Mouse (Mus musculus) lung, postnatal 10 days (tissue): ENCODE data around the gene Gm20479.

ENCODE experiments used
- DNase-seq: peaks from one replicate; pipeline ENCODE4 v3.0.0; 2021

Gene Gm20479

DNA sequence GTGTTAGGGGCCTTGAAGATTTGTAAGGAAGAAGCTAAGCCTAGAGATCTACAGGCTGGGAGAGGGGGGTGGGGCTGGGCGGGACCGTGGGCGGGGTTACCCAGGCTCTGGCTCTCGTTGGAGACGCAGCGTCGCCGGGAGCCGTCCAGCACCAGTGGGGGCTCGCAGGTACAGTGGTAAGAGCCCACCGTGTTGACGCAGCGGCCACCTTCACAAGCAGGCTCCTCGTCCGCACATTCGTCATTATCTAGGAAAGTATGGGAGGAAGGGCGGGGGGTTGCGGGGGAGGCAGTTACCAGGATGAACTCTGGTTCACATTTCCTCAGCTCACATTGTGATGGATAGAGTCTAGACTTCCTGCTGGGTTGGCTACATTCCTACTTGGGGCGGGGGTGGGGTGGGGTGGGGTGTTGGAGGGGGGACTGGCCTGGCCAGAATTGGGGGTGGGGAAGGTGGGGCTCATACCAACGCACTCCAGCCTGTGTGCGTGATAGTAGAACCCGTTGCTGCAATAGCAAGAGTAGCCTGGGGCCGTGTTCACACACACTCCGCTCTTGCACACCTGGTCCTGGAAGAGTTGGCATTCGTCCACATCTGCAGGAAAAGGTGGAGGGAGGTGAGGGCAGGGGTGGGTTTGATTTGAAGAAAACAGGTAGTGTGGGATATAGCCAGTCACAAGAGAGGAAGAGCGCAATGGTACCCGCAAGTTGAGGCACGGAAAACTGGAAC is 48.2 kb downstream of the Gm20479 start:
- peak; percentile 50 for DNase-seq

DNA sequence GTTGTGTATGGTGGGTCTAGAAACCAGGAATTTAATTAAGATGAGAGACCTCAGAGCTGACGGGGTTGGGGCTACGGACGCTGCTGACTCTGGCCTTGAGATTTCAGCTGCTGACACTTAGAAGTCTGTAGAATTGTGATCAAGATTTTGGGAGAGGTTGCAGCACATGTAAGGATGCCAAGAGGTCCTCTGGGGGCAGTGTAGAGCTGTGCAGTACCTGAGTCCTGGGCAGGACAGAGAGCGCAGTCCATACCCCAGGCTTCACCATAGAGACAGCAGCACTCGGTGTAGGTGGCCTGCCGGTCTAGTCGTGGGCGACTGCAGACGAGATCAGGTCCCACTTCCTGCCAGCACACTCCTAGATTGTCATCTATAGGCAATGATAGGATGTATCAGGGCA is 49.7 kb downstream of the Gm20479 start:
- DNase-seq: no peak

DNA sequence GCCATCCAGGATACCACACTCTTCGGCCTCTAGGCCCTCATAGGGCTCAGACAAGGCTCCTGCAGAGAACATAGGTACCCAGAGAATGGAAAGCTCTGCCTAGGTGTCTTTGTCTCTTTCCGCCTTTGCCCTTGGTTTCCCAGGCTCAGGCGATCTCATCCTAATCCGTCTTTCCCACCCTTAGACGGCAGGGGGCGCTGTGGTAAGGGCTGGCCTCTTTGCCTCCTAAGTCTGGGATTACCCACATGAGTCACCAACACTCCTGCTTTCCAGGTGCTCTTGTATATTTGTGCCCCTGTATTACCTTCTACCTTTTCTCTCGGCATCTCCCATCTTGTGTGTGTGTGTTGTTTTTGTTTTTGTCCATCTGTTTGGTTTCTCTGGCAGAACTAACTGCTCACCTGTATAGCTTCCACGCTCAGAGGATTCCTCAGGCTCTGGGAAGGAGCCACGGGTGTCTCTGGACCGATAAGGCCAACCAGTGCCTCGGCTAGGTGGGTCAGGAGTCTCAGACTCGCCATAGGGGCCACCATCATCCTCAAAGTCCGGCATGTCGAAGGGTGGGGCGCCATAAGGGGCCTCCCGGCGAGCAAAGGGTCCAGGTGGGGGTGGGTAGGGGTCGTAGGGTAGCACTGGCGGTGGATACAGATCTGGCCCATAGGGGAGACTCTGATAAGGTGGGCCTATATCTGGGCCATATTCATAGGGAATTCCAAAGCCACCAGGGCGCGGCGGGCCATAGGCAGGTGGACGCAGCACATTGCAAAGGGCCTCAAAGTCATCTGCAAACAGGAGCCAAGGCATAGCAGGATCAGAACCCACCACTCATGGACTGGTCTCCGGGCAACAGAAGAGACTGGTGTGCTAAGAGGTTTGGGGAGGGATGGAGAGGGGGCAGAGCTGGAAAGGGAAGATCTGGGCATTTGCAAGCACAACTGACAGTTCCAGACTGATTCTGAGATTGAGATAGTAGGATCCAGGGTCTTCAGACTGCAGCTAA is 50.8 kb downstream of the Gm20479 start:
- DNase-seq: peak; percentile 55

DNA sequence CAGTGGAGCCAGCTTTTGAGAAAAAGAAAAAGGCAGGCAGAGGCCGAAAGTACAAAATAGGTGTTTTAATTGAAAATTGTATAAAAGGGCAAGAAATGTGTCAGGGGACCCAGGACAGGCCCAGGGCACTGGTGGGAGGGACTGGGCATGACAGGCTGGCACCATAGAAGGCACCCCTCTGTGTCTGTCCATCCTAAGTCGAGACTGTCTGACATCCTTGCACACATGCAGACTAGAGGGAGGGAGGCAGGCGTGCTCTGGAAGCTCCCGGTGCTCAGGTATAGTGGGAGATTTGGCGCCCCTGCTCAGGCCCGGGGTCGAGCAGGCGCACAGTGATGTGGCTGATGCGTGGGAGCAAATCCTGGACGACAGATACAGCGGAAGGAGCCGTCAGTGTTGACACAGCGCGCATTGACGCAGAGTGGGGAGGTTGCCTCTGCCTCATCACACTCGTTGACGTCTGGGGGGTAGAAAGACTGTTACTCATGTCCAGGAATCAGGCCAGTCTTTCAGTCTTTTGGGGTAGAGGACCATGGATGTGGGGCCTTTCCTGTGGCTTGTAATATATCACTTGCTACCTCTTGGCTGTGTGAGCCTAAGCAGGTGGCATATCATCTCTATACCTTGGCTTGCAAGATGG is 52.0 kb downstream of the Gm20479 start:
- DNase-seq: no peak
